16 mouse cellular contexts compared by ENCODE assay signal in genomic region chr16:25374121-25374520, GRCm38 (mm10).
A peak's percentile ranks its signal among the peaks of the same experiment; 100 is the strongest.
DNase-seq lines count a peak whose midpoint lies in the region; ATAC-seq and TF ChIP-seq lines count a peak whose summit lies in the region.
"Had no signal": no experiment of that assay in that cellular context is flagged by ENCODE, and none has a peak within 500 bp of the region (broad histone marks: within the 10 kb centered on the region; RNA-seq: fewer than 3 reads in every experiment).

No protein-coding gene starts in this region.

- no peak overlapping the region for H3K4me3 ChIP-seq in heart, embryonic 11.5 days (ENCODE audit: low read depth, low read length)
- H3K4me3 ChIP-seq in kidney, adult 2 months (ENCODE audit: insufficient read depth, low read depth, low read length) = no peak overlapping the region
- H3K4me3 ChIP-seq: embryonic facial prominence, embryonic 10.5 days; forebrain, embryonic 10.5 days; forebrain, embryonic 15.5 days; heart, embryonic 13.5 days; hindbrain, embryonic 13.5 days had no signal

- H3K27me3 ChIP-seq in heart, embryonic 11.5 days (ENCODE audit: control insufficient read depth, insufficient read depth, low read length) = no peaks in the 10 kb centered on the region
- no peaks in the 10 kb centered on the region for H3K27me3 ChIP-seq in kidney, adult 2 months (replicated peaks; ENCODE audit: control insufficient read depth, insufficient read depth, low read length)
- H3K27me3 ChIP-seq: forebrain, embryonic 15.5 days; heart, embryonic 13.5 days; hindbrain, embryonic 13.5 days had no signal

- H3K9me3 ChIP-seq in heart, embryonic 11.5 days (replicated peaks; ENCODE audit: control insufficient read depth, low read length) = no peaks in the 10 kb centered on the region
- H3K9me3 ChIP-seq: embryonic facial prominence, embryonic 10.5 days; forebrain, embryonic 10.5 days; forebrain, embryonic 15.5 days; heart, embryonic 13.5 days; hindbrain, embryonic 13.5 days had no signal

- H3K4me1 ChIP-seq in heart, embryonic 11.5 days (ENCODE audit: control insufficient read depth, insufficient read depth, low read length) = no peaks in the 10 kb centered on the region
- peaks cover 4% of the 10 kb centered on the region; the same call in 1 of the 2 replicates for H3K4me1 ChIP-seq in kidney, adult 2 months (ENCODE audit: control insufficient read depth, insufficient read depth, low read length)
- H3K4me1 ChIP-seq: embryonic facial prominence, embryonic 10.5 days; forebrain, embryonic 10.5 days; forebrain, embryonic 15.5 days had no signal

- no peak for TF ChIP-seq CTCF in kidney, adult 2 months (conservative IDR thresholded peaks at IDR 0.05; ENCODE audit: insufficient read depth, insufficient read length, low read depth, low read length)

- DNase-seq in heart, adult 9 months (ENCODE audit: low spot score in 2 of 2) = peak; percentile 5 to 6
- no peak for DNase-seq in heart, adult 8-10 months (ENCODE audit: low spot score)
- peak; percentile 23 for DNase-seq in heart, postnatal 4 days
- peak; percentile 78 for DNase-seq in 3T3-L1 (ENCODE audit: low read depth, low spot score)
- DNase-seq in lung, postnatal 14 days = peak; percentile 6
- DNase-seq in urinary bladder, adult 2 months (ENCODE audit: low spot score) = no peak
- no peak for DNase-seq in kidney, adult 2 months
- DNase-seq: adrenal gland, adult 8-10 months; cerebellum, adult 2 months had no signal

- H3K27ac ChIP-seq in heart, embryonic 11.5 days (ENCODE audit: low read depth, low read length) = no peak overlapping the region
- H3K27ac ChIP-seq in kidney, adult 2 months (ENCODE audit: insufficient read depth, low read depth, low read length) = no peak overlapping the region
- H3K27ac ChIP-seq: embryonic facial prominence, embryonic 10.5 days; forebrain, embryonic 10.5 days; forebrain, embryonic 15.5 days; heart, embryonic 13.5 days; hindbrain, embryonic 13.5 days; hindbrain, postnatal 0 days had no signal

- H3K4me2 ChIP-seq in heart, embryonic 11.5 days = no peak overlapping the region
- H3K4me2 ChIP-seq: forebrain, embryonic 15.5 days; heart, embryonic 13.5 days; hindbrain, embryonic 13.5 days had no signal

- H3K9ac ChIP-seq in heart, embryonic 11.5 days (ENCODE audit: low read depth, low read length) = no peak overlapping the region
- H3K9ac ChIP-seq: forebrain, embryonic 15.5 days; heart, embryonic 13.5 days; hindbrain, embryonic 13.5 days had no signal

- no peak for TF ChIP-seq POLR2A in kidney, adult 2 months (IDR thresholded peaks at IDR 0.05; ENCODE audit: low read depth, low read length)

- 68% methylated on average over 4 of the region's 4 CpGs for WGBS in heart, embryonic 11.5 days (ENCODE audit: insufficient replicate concordance)
- WGBS in kidney, adult 2 months = 61% methylated on average over 4 of the region's 4 CpGs

- ATAC-seq in heart, embryonic 11.5 days (replicated peaks; ENCODE audit: insufficient number of reproducible peaks, low FRiP score, low TSS enrichment) = no peak
- ATAC-seq: forebrain, embryonic 15.5 days had no signal

- H3K36me3 ChIP-seq in heart, embryonic 11.5 days (ENCODE audit: control insufficient read depth, insufficient read depth, low read length) = no peaks in the 10 kb centered on the region
- H3K36me3 ChIP-seq in kidney, adult 2 months (ENCODE audit: control insufficient read depth, insufficient read depth, low read length) = no peaks in the 10 kb centered on the region
- H3K36me3 ChIP-seq: embryonic facial prominence, embryonic 10.5 days; forebrain, embryonic 10.5 days; forebrain, embryonic 15.5 days; heart, embryonic 13.5 days; hindbrain, embryonic 13.5 days had no signal

Comparison
In these comparisons a context has a peak if more than half of its experiments do, and no peak if none do; other contexts are left out.
1. DNase-seq: peak in heart, adult 9 months (2 of 2), heart, postnatal 4 days (single experiment), 3T3-L1 (single experiment) and lung, postnatal 14 days (single experiment); none in heart, adult 8-10 months (single experiment), urinary bladder, adult 2 months (single experiment) and kidney, adult 2 months (single experiment).